Mouse (Mus musculus) limb, embryonic 10.5 days (tissue): ENCODE data around the gene Gm10840. TPM values are rescaled to one million over a fixed set of nuclear protein-coding genes. Genes with fewer than 3 reads are reported as not detected.

ENCODE experiments used
- DNase-seq: peaks from one replicate; pipeline ENCODE4 v3.0.0-alpha.2; 2017; ENCODE audit warnings: low spot score
- H3K27ac ChIP-seq: fragments of 300-500 bp; sonication (generic); 2 replicates; pipeline ENCODE4 v1.5.1; 2016; ENCODE audit warnings: mild to moderate bottlenecking
- H3K27me3 ChIP-seq: fragments of 300-500 bp; sonication (generic); 2 replicates; pipeline ENCODE4 v1.6.1; 2016; ENCODE audit warnings: low read depth, mild to moderate bottlenecking; ENCODE audit not compliant: poor library complexity, severe bottlenecking
- H3K36me3 ChIP-seq: fragments of 300-500 bp; sonication (generic); 2 replicates; pipeline ENCODE4 v1.6.1; 2016; ENCODE audit warnings: mild to moderate bottlenecking, moderate library complexity
- H3K4me1 ChIP-seq: fragments of 300-500 bp; sonication (generic); 2 replicates; pipeline ENCODE4 v1.6.1; 2016
- H3K4me3 ChIP-seq: fragments of 300-500 bp; sonication (generic); 2 replicates; pipeline ENCODE4 v1.5.1; 2016; ENCODE audit warnings: mild to moderate bottlenecking, moderate library complexity
- H3K9me3 ChIP-seq: fragments of 300-500 bp; sonication (generic); replicated peaks from 2 replicates; pipeline ENCODE4 v1.6.1; 2016; ENCODE audit warnings: mild to moderate bottlenecking
- WGBS: fragments of 180-500 bp; shearing (Covaris S2); methylation state at CpG from one replicate; pipeline ENCODE4 v1.1.7; 2016; 5-methylcytosine and 5-hydroxymethylcytosine counted together
- polyA plus RNA-seq: library from polyadenylated mRNA; unstranded; fragments of >200 nt; fragmentation: Nextera tagmentation; extraction: Ambion mirVana; gene quantifications from 2 replicates; pipeline ENCODE4 v1.2.1, GENCODE M21; 2016

Gm10840 gene
- polyA plus RNA-seq, 1 experiment from 2014 or later: 1.0 TPM

GRCm38 (mm10) chr11:106154091-106154490, 6.6 kb upstream of the Gm10840 start:
- 80% methylated on average over 5 of the region's 5 CpGs for WGBS
- Histone ChIP-seq H3K9me3 (no peaks in the 10 kb centered on the region), H3K27ac (no peak overlapping the region), H3K27me3 (no peaks in the 10 kb centered on the region), H3K36me3 (peaks cover 99% of the 10 kb centered on the region), H3K4me3 (no peak overlapping the region), H3K4me1 (peaks cover 33% of the 10 kb centered on the region)
- DNase-seq: no peak

GRCm38 (mm10) chr11:106154770-106155169, 5.9 kb upstream of the Gm10840 start:
- H3K9me3 ChIP-seq: no peaks in the 10 kb centered on the region
- no peak overlapping the region for H3K27ac ChIP-seq
- no peak overlapping the region for H3K4me3 ChIP-seq
- no peak for DNase-seq
- H3K36me3 ChIP-seq: peaks cover 96% of the 10 kb centered on the region
- 82% methylated on average over 2 of the region's 2 CpGs for WGBS
- peaks cover 36% of the 10 kb centered on the region for H3K4me1 ChIP-seq
- H3K27me3 ChIP-seq: no peaks in the 10 kb centered on the region

- H3K9me3 ChIP-seq: no peaks in the 10 kb centered on the region
- peaks cover 86% of the 10 kb centered on the region for H3K36me3 ChIP-seq
- no peaks in the 10 kb centered on the region for H3K27me3 ChIP-seq
- DNase-seq: no peak
- H3K4me3 ChIP-seq: no peak overlapping the region
- no peak overlapping the region for H3K27ac ChIP-seq
- 48% methylated on average over 3 of the region's 3 CpGs for WGBS
- peaks cover 41% of the 10 kb centered on the region for H3K4me1 ChIP-seq
These were observed 4.9 kb upstream of the Gm10840 start for GRCm38 (mm10) chr11:106155761-106156160.

GRCm38 (mm10) chr11:106156257-106156656, 4.4 kb upstream of the Gm10840 start:
- Histone ChIP-seq H3K4me3 (no peak overlapping the region), H3K4me1 (peaks cover 46% of the 10 kb centered on the region), H3K27ac (no peak overlapping the region), H3K27me3 (no peaks in the 10 kb centered on the region), H3K36me3 (peaks cover 81% of the 10 kb centered on the region), H3K9me3 (no peaks in the 10 kb centered on the region)
- 92% methylated on average over 1 of the region's 1 CpGs for WGBS
- DNase-seq: no peak

- no peak for DNase-seq
- Histone ChIP-seq H3K4me3 (0 out of 2 replicates have a peak overlapping the region, but pooled peaks have one; percentile 6), H3K27me3 (no peaks in the 10 kb centered on the region), H3K9me3 (no peaks in the 10 kb centered on the region), H3K27ac (no peak overlapping the region), H3K36me3 (peaks cover 74% of the 10 kb centered on the region), H3K4me1 (peaks cover 52% of the 10 kb centered on the region)
- WGBS: 93% methylated on average over 7 of the region's 7 CpGs
These were observed 3.5 kb upstream of the Gm10840 start for GRCm38 (mm10) chr11:106157154-106157553.

GRCm38 (mm10) chr11:106158081-106158929, 2.3 kb upstream of the Gm10840 start:
- Histone ChIP-seq H3K4me3 (peak overlapping the region; percentile 91), H3K27ac (peak overlapping the region; percentile 100), H3K9me3 (no peaks in the 10 kb centered on the region), H3K36me3 (peaks cover 74% of the 10 kb centered on the region), H3K27me3 (no peaks in the 10 kb centered on the region), H3K4me1 (peaks cover 54% of the 10 kb centered on the region)
- WGBS: 65% methylated on average over 14 of the region's 14 CpGs
- DNase-seq: no peak

- H3K4me3 ChIP-seq: peak overlapping the region; percentile 91
These were observed 1.8 kb upstream of the Gm10840 start for GRCm38 (mm10) chr11:106158930-106159215.

GRCm38 (mm10) chr11:106159216-106159920, 1.3 kb upstream of the Gm10840 start:
- Histone ChIP-seq H3K27ac (peak overlapping the region; percentile 100), H3K4me3 (peak overlapping the region; percentile 91), H3K27me3 (no peaks in the 10 kb centered on the region), H3K4me1 (peaks cover 54% of the 10 kb centered on the region), H3K36me3 (peaks cover 74% of the 10 kb centered on the region), H3K9me3 (no peaks in the 10 kb centered on the region)
- WGBS: under 1% methylated on average over 25 of the region's 25 CpGs
- peak; percentile 82 for DNase-seq

More at GRCm38 (mm10) chr11:106158930-106159215, 1.8 kb upstream of the Gm10840 start:
- Histone ChIP-seq H3K4me1 (peaks cover 54% of the 10 kb centered on the region), H3K27ac (peak overlapping the region; percentile 100), H3K9me3 (no peaks in the 10 kb centered on the region), H3K36me3 (peaks cover 74% of the 10 kb centered on the region), H3K27me3 (no peaks in the 10 kb centered on the region)
- 45% methylated on average over 9 of the region's 9 CpGs for WGBS
- no peak for DNase-seq

GRCm38 (mm10) chr11:106159921-106160840, 469 bp upstream of the Gm10840 start:
- peaks cover 74% of the 10 kb centered on the region for H3K36me3 ChIP-seq
- peaks cover 54% of the 10 kb centered on the region for H3K4me1 ChIP-seq
- no peaks in the 10 kb centered on the region for H3K27me3 ChIP-seq
- H3K9me3 ChIP-seq: no peaks in the 10 kb centered on the region
- peak; percentile 89 for DNase-seq
- peak overlapping the region; percentile 91 for H3K4me3 ChIP-seq
- WGBS: 2% methylated on average over 105 of the region's 106 CpGs
- H3K27ac ChIP-seq: peak overlapping the region; percentile 100

GRCm38 (mm10) chr11:106162237-106162636, 1.6 kb downstream of the Gm10840 start:
- Histone ChIP-seq H3K9me3 (no peaks in the 10 kb centered on the region), H3K27me3 (no peaks in the 10 kb centered on the region), H3K36me3 (peaks cover 72% of the 10 kb centered on the region), H3K27ac (peak overlapping the region; percentile 100; the same call in 1 of the 2 replicates), H3K4me1 (peaks cover 39% of the 10 kb centered on the region), H3K4me3 (no peak overlapping the region)
- 98% methylated on average over 2 of the region's 2 CpGs for WGBS
- no peak for DNase-seq

GRCm38 (mm10) chr11:106163546-106163945, 2.9 kb downstream of the Gm10840 start:
- peaks cover 26% of the 10 kb centered on the region for H3K4me1 ChIP-seq
- no peak overlapping the region for H3K27ac ChIP-seq
- DNase-seq: no peak
- H3K27me3 ChIP-seq: no peaks in the 10 kb centered on the region
- H3K36me3 ChIP-seq: peaks cover 71% of the 10 kb centered on the region
- 86% methylated on average over 4 of the region's 4 CpGs for WGBS
- no peaks in the 10 kb centered on the region for H3K9me3 ChIP-seq
- H3K4me3 ChIP-seq: no peak overlapping the region

GRCm38 (mm10) chr11:106164601-106165180, 4.0 kb downstream of the Gm10840 start:
- Histone ChIP-seq H3K27ac (no peak overlapping the region), H3K27me3 (no peaks in the 10 kb centered on the region), H3K4me1 (peaks cover 18% of the 10 kb centered on the region), H3K36me3 (peaks cover 68% of the 10 kb centered on the region), H3K9me3 (no peaks in the 10 kb centered on the region), H3K4me3 (no peak overlapping the region)
- DNase-seq: no peak
- WGBS: 88% methylated on average over 16 of the region's 16 CpGs
